Mouse (Mus musculus): ENCODE data around the gene Pla2g15. TPM values are rescaled to one million over a fixed set of nuclear protein-coding genes. Genes with fewer than 3 reads are reported as not detected.

Pla2g15 gene
- total and polyA plus RNA-seq, 2 experiments from 2014 or later = 14.6 to 18.2 TPM

DNA sequence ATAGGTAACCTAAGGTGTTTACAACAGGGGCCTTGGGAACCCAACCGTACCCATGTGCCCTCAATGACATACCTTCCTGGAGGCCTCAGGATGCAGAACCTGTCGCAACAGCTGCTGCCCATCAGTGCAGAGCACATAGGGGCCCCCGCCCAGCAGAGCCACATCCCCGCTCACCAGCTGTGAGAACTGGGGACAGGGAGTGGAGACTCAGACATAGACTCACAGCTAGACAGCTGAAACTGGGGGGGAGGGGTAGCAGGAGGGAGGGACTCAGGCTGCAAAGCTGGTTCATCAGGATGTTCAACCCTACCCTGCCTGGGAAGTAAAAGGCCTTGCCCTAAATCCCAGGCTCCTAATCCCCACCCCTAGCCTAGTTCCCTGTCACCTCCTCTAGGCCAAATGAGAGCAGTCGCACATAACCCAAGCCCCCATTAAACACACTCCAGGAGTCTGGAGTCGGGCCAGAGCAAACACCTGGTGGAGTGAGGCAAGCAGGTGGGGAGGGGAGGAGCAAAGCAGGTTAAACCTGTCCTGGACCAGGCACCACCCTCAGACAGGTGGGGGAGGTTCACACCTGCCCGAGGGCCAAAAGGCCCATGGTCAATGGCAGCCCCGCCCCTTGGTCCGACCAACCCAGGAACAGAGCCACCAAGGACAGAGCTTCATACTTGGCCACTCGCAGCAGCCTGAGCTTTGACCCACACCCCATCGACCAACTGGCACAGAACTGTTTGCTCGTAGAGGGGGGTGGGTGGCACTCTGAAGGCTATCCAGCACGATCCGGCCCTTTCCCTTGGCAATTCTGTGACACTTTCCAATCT is 15.2 kb upstream of the Pla2g15 start:
- H3K27me3 ChIP-seq (ENCODE audit: insufficient read depth, low read length) = peaks cover 32% of the 10 kb centered on the region

DNA sequence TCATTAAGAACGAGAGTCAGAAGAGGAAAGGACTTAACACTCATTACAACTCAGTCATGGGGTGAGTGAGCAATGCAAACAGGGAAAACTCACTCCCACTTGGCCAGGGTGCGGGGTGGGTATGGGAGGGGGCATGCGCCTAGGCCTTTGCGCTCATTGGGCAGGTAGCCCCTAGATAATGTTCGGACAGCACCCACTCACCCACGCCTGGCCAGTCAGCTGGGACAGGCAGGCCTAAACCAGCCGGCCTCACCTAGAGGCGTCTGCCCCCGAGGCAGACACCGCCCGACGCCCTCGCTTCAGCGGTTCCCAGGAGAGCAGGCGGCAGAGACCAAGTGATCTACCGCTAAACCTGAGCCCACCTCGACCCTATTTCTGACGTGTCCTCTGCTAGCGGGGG is 14.5 kb upstream of the Pla2g15 start:
- DNase-seq (ENCODE audit: low spot score) = no peak
- Histone ChIP-seq H3K4me1 (ENCODE audit: insufficient read depth, low read length) (peaks cover 20% of the 10 kb centered on the region), H3K9ac (replicated peaks; ENCODE audit: low read length) (no peak overlapping the region), H3K27me3 (ENCODE audit: insufficient read depth, low read length) (peaks cover 32% of the 10 kb centered on the region), H3K27ac (no peak overlapping the region), H3K4me3 (ENCODE audit: low read length) (no peak overlapping the region), H3K36me3 (ENCODE audit: insufficient read depth, low read length) (peaks cover 2% of the 10 kb centered on the region; the same call in 1 of the 2 replicates), H3K4me2 (ENCODE audit: low read depth, low read length) (peak overlapping the region; percentile 88), H3K9me3 (ENCODE audit: low read length) (no peaks in the 10 kb centered on the region)
- WGBS = 9% methylated on average over 19 of the region's 19 CpGs
- ATAC-seq = no peak
- TF ChIP-seq CTCF (IDR thresholded peaks at IDR 0.05; ENCODE audit: low read depth) = no peak

More for the DNA sequence above, 15.2 kb upstream of the Pla2g15 start:
- TF ChIP-seq CTCF (IDR thresholded peaks at IDR 0.05; ENCODE audit: low read depth) = no peak
- no peak for DNase-seq (ENCODE audit: low spot score)
- Histone ChIP-seq H3K27ac (no peak overlapping the region), H3K9ac (replicated peaks; ENCODE audit: low read length) (no peak overlapping the region), H3K4me3 (ENCODE audit: low read length) (no peak overlapping the region), H3K36me3 (ENCODE audit: insufficient read depth, low read length) (peaks cover 9% of the 10 kb centered on the region; the same call in 1 of the 2 replicates), H3K4me2 (ENCODE audit: low read depth, low read length) (no peak overlapping the region), H3K9me3 (ENCODE audit: low read length) (no peaks in the 10 kb centered on the region), H3K4me1 (ENCODE audit: insufficient read depth, low read length) (peaks cover 20% of the 10 kb centered on the region)
- no peak for ATAC-seq
- 28% methylated on average over 14 of the region's 14 CpGs for WGBS

DNA sequence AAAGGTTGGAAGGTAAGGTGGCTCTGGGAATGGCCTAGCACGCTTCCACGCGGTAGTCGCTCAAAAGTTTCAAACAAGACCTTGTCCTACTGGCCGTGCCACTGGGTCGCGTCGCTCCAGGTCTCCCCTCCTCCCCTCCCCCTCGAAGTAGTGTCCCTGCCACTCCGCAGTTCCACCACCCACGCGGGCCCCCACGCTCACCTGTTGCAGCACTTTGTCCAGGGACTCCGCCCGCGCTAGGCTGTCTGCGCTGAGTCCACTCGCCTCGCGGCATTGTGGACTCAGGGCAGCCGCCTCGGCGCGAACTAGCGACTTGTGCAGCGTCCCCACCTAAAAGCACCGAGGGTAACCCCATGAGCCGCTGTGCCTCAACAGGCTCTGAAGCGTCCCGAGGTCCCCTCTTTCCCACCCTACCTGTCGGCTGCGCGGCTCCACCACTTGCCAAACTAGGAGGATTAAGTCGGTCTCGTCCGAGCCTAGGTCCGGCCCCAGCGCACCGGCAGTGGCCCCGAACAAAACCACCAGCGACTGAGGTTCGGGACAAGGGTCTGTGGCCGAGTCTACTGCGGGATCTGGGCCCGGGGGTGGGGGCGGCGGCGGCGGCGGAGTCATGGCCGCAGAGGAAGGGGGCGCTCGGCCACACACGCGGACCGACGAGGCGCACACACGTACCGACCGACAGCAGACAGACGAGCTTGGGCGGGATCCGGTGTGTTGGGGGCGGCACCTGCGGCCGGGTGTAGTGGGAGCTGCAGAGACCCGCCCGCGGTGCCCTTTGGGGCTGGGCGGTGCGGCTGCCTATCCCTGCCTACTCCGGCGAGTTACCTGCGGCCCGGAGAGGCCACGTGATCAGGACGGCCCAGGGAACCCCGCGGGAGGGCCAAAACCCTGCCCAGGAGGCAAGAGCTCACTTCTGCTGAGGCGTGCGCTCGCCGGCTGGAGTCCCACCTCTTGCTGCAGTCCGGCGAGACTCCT is 13.8 kb upstream of the Pla2g15 start, which contains the start of gene Esrp2:
TSS of gene Esrp2 (minus strand) at position 819 of the 975 bp plus-strand sequence.
- no peak for ATAC-seq
- peaks cover 32% of the 10 kb centered on the region for H3K27me3 ChIP-seq (ENCODE audit: insufficient read depth, low read length)
- TF ChIP-seq CTCF (IDR thresholded peaks at IDR 0.05; ENCODE audit: low read depth) = no peak
- peaks cover 20% of the 10 kb centered on the region for H3K4me1 ChIP-seq (ENCODE audit: insufficient read depth, low read length)
- H3K27ac ChIP-seq = no peak within 1 kb of the TSS
- no peaks in the 10 kb centered on the region for H3K9me3 ChIP-seq (ENCODE audit: low read length)
- peak within 1 kb of the TSS; percentile 88 for H3K4me2 ChIP-seq (ENCODE audit: low read depth, low read length)
- under 1% methylated on average over 77 of the region's 86 CpGs for WGBS
- peak within 1 kb of the TSS; percentile 24 for H3K9ac ChIP-seq (replicated peaks; ENCODE audit: low read length)
- no peaks in the 10 kb centered on the region for H3K36me3 ChIP-seq (ENCODE audit: insufficient read depth, low read length)
- no peak for DNase-seq (ENCODE audit: low spot score)
- H3K4me3 ChIP-seq (ENCODE audit: low read length) = peak within 1 kb of the TSS; percentile 48

DNA sequence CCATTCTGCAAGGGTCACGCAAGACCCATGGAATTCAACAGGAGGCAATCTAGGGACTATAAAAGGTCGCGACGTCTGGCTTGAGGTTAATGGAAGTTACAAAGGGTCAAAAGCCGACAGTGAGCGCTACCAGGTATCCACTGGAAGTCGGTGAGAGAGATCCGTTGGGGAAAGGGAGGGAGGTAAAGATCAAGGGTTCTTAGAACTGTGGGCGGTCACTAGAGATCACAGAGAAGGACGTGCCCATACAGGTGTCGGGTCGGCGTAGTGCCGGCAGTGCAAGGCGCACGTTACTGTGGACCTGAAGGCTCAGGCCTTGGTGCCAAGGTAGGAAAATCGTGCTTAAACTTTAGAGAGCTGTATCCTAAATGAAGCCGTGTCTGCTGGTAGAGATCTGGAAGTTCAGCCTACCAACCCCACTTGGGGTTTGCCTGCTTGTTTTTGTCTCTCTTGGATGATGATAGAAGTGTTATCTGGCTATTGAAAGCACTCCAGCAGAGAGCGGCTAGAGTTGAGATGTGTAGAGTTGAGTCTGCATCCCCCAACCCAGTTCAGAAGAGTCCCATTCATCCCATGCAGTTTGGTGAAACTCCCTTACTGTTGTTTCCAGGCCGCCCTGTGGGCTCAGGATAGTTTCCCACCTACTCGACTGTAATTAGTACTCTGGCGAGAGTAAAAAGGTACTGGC is 12.8 kb upstream of the Pla2g15 start:
- Histone ChIP-seq H3K36me3 (ENCODE audit: insufficient read depth, low read length) (no peaks in the 10 kb centered on the region), H3K27me3 (ENCODE audit: insufficient read depth, low read length) (peaks cover 32% of the 10 kb centered on the region), H3K9me3 (ENCODE audit: low read length) (no peaks in the 10 kb centered on the region), H3K27ac (no peak overlapping the region), H3K4me2 (ENCODE audit: low read depth, low read length) (peak overlapping the region; percentile 88), H3K4me3 (ENCODE audit: low read length) (peak overlapping the region; percentile 48), H3K9ac (replicated peaks; ENCODE audit: low read length) (peak overlapping the region; percentile 24), H3K4me1 (ENCODE audit: insufficient read depth, low read length) (peaks cover 20% of the 10 kb centered on the region)
- no peak for TF ChIP-seq CTCF (IDR thresholded peaks at IDR 0.05; ENCODE audit: low read depth)
- no peak for DNase-seq (ENCODE audit: low spot score)
- 5% methylated on average over 22 of the region's 22 CpGs for WGBS
- ATAC-seq = no peak

DNA sequence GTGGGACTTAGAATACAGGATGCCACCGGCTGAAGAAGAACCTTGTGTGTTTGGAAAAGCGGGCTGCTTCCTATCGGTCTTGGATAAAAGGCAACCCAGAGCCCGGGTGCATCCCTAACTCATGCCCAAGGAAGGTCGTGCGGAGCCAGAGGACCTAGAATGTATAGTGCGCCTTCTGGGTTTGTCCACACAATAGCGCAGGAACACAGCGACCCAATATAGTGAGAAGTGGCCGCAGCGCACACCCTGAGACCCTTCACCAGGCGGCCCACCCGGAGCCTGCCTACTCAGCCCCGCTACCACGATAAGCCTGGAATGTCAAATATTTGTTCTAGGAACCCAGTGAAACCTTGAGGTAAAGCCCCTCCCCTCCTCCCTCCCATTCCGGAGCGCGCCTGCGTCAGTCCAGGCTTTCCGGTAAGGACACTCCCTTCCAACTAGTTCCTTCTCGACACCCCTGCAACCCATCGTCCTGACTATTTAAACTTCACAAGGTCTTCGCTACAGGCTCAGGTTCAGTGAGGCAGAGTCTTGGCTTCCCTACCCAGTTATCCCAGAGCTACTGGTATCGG is 12.2 kb upstream of the Pla2g15 start:
- peaks cover 32% of the 10 kb centered on the region for H3K27me3 ChIP-seq (ENCODE audit: insufficient read depth, low read length)
- H3K4me3 ChIP-seq (ENCODE audit: low read length) = peak overlapping the region; percentile 48

DNA sequence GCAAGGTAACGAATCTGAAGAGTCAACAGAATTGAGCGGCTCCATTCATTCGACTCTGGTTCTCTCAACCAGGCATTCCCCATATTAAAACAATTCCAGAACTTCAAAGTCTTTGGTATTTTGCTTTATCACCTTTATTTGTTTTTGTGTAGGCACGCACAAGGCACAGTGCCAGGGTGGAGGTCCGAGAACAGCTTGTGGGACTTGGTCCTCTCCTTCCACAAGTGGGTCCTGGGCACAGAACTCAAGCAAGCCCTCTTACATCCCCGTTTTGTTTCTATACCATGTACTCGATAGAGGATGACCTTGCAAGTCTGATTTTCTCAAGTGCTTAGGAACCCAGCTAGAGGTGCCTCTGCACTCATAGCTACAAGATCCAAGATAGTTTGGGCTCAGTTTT is 11.6 kb upstream of the Pla2g15 start:
- TF ChIP-seq CTCF (IDR thresholded peaks at IDR 0.05; ENCODE audit: low read depth) = no peak
- peaks cover 32% of the 10 kb centered on the region for H3K27me3 ChIP-seq (ENCODE audit: insufficient read depth, low read length)
- H3K27ac ChIP-seq = no peak overlapping the region
- WGBS = 25% methylated on average over 7 of the region's 7 CpGs
- DNase-seq (ENCODE audit: low spot score) = no peak
- H3K4me3 ChIP-seq (ENCODE audit: low read length) = peak overlapping the region; percentile 48
- peaks cover 20% of the 10 kb centered on the region for H3K4me1 ChIP-seq (ENCODE audit: insufficient read depth, low read length)
- H3K36me3 ChIP-seq (ENCODE audit: insufficient read depth, low read length) = no peaks in the 10 kb centered on the region
- H3K4me2 ChIP-seq (ENCODE audit: low read depth, low read length) = peak overlapping the region; percentile 88
- no peaks in the 10 kb centered on the region for H3K9me3 ChIP-seq (ENCODE audit: low read length)
- ATAC-seq = no peak
- no peak overlapping the region; the same call in 1 of the 2 replicates for H3K9ac ChIP-seq (replicated peaks; ENCODE audit: low read length)

More for the DNA sequence above, 12.2 kb upstream of the Pla2g15 start:
- Histone ChIP-seq H3K9ac (replicated peaks; ENCODE audit: low read length) (peak overlapping the region; percentile 24), H3K36me3 (ENCODE audit: insufficient read depth, low read length) (no peaks in the 10 kb centered on the region), H3K4me2 (ENCODE audit: low read depth, low read length) (peak overlapping the region; percentile 88), H3K9me3 (ENCODE audit: low read length) (no peaks in the 10 kb centered on the region), H3K4me1 (ENCODE audit: insufficient read depth, low read length) (peaks cover 20% of the 10 kb centered on the region), H3K27ac (no peak overlapping the region)
- ATAC-seq (no peak), DNase-seq (ENCODE audit: low spot score) (peak; percentile 42)
- WGBS = 1% methylated on average over 24 of the region's 24 CpGs
- TF ChIP-seq CTCF (IDR thresholded peaks at IDR 0.05; ENCODE audit: low read depth) = no peak
